Mouse (Mus musculus) right cerebral cortex, adult 18-20 months (tissue): ENCODE results near the gene Cldn19.

Source experiments
- DNase-seq: peaks from one replicate; pipeline ENCODE4 v3.0.0; 2022; ENCODE audit warnings: mixed read lengths

Gene Cldn19

GRCm38 (mm10) chr4:119301777-119302176 is 46.6 kb downstream of the Cldn19 start:
- DNase-seq, result no peak

GRCm38 (mm10) chr4:119303291-119303690 is 48.1 kb downstream of the Cldn19 start:
- no peak for DNase-seq

- DNase-seq, result no peak
These were observed 50.2 kb downstream of the Cldn19 start for GRCm38 (mm10) chr4:119305418-119305817.
